Mouse (Mus musculus): ENCODE data around the gene Clasp2.

GRCm38 (mm10) chr9:113782362-113783005 is 41.2 kb downstream of the Clasp2 start:
- TF ChIP-seq ETS1 (IDR thresholded peaks at IDR 0.05; ENCODE audit: low read depth, low read length), result no peak
- no peak for TF ChIP-seq GATA1 (IDR thresholded peaks at IDR 0.05; ENCODE audit: low read depth, low read length)
- TF ChIP-seq MEF2A (IDR thresholded peaks at IDR 0.05; ENCODE audit: extremely low read depth, insufficient replicate concordance, low read depth, low read length, poor library complexity, severe bottlenecking), result no peak
- no peak for TF ChIP-seq CTCF (IDR thresholded peaks at IDR 0.05 in 2 of 3, conservative IDR thresholded peaks at IDR 0.05 in 1 of 3; ENCODE audit: control insufficient read depth in 1 of 3, insufficient read depth in 1 of 3, low read depth in 2 of 3, low read length in 3 of 3, poor library complexity in 1 of 3, severe bottlenecking in 1 of 3)
- TF ChIP-seq RAD21 (IDR thresholded peaks at IDR 0.05; ENCODE audit: low read depth, low read length), result no peak
- no peak for TF ChIP-seq POLR2A (IDR thresholded peaks at IDR 0.05; ENCODE audit: control insufficient read depth in 1 of 2, insufficient read depth in 1 of 2, low read depth in 1 of 2, low read length in 2 of 2, poor library complexity in 1 of 2)
- no peak for TF ChIP-seq MAX (IDR thresholded peaks at IDR 0.05; ENCODE audit: low read length)
- TF ChIP-seq ZNF384 (IDR thresholded peaks at IDR 0.05; ENCODE audit: low read depth, low read length), result no peak
- no peak for TF ChIP-seq BHLHE40 (IDR thresholded peaks at IDR 0.05; ENCODE audit: borderline replicate concordance, low read depth, low read length)
- TF ChIP-seq ZC3H11A (IDR thresholded peaks at IDR 0.05; ENCODE audit: low read depth, low read length), result no peak
- TF ChIP-seq TCF12 (IDR thresholded peaks at IDR 0.05; ENCODE audit: low read depth, low read length), result no peak
- TF ChIP-seq EP300 (IDR thresholded peaks at IDR 0.05; ENCODE audit: low read depth in 1 of 2, low read length in 2 of 2), result no peak

Data from MEL (cell line).